Mouse (Mus musculus): ENCODE measurements around the gene Sertad4. TPM values are rescaled to one million over a fixed set of nuclear protein-coding genes. Genes with fewer than 3 reads are reported as not detected.

Sertad4 gene
- polyA plus RNA-seq, 1 experiment from 2014 or later, result 11.5 TPM

DNA sequence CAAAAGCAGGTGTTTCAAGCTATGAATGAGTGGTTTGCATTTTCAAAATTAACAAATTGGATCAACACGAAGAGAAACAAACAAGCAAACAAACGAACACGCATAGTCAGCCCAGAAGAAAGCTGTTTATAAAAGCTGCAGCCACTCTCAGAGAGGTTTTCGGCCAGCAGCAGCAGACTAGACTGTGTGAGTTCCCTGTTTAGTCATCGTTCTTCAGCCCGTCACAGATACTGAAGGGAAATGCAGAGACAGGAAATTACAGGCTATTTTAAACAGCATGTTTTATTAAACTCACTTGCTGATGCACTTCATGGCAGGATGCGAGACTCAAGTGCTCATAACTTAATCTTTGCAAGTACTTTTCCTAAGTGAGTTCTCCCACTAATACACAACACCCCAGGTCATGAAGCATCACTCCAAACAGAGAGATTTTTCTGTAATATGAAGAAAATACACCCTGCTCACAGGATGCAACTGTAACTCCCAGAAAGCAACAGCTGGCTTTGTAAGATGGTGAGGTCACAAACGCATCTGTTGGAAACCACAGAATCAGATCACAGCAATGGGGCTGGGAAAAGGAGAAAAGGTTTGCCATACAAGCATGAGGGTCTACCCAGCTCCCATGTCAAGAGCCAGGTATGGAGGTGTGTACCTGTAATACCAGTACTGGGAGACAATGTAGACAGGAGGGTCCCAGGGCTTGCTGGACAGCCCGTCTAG, 14.3 kb downstream of the Sertad4 start:
- WGBS, result 68% methylated on average over 9 of the region's 9 CpGs
- no peaks in the 10 kb centered on the region for H3K9me3 ChIP-seq
- H3K4me1 ChIP-seq, result no peaks in the 10 kb centered on the region
- H3K36me3 ChIP-seq, result peaks cover 5% of the 10 kb centered on the region
- no peak for DNase-seq (ENCODE audit: low spot score)
- H3K4me3 ChIP-seq, result no peak overlapping the region
- peaks cover 23% of the 10 kb centered on the region for H3K27me3 ChIP-seq (ENCODE audit: insufficient read depth, poor library complexity, severe bottlenecking)
- no peak overlapping the region for H3K27ac ChIP-seq

DNA sequence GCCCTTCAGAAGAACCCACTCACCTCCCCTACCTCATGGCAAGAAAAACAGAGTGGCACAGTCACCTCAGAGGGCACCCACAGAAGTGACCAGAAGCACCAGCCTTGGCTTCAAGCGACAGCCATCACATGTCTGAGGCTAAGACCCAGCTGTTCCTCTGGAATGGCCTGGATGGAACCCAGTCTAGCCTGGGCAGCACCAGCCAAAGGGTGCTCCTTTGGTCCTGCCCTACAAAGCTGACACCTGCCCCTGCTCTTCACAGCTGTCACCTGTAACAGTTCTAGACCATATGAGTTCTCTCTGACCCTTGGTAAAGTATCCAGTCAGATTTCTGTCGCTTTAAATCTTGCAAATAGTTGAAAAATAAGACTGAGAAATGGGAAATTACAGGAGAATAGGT, 14.9 kb downstream of the Sertad4 start:
- peaks cover 29% of the 10 kb centered on the region for H3K27me3 ChIP-seq (ENCODE audit: insufficient read depth, poor library complexity, severe bottlenecking)
- no peak overlapping the region for H3K27ac ChIP-seq
- peaks cover 2% of the 10 kb centered on the region; the same call in 1 of the 2 replicates for H3K36me3 ChIP-seq
- 74% methylated on average over 2 of the region's 2 CpGs for WGBS
- no peak overlapping the region for H3K4me3 ChIP-seq
- DNase-seq (ENCODE audit: low spot score), result no peak
- no peaks in the 10 kb centered on the region for H3K4me1 ChIP-seq
- H3K9me3 ChIP-seq, result no peaks in the 10 kb centered on the region

DNA sequence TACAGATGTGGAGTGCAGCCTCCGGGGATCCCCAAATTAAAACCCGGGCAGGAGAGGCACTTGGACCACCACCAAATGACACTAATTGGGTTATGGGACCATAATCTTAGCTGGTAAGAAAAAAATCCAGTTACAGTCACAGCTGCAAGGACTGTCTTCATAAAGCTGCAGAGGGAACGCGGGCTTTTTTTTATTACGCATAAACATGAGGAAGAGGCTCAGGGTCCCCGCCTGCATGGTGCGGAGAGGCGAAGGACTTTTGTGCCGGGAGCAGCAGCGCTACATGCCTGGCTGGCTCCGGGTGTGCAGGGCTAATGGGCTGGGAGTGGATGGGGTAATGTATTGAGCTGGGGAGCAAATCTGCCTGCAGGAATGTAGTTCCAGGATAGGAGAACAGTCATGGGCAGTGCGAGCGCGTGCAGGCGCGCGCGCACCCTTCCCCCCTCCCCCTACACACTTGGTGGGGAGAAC, 20.3 kb downstream of the Sertad4 start:
- H3K27me3 ChIP-seq (ENCODE audit: insufficient read depth, poor library complexity, severe bottlenecking), result peaks cover 72% of the 10 kb centered on the region

DNA sequence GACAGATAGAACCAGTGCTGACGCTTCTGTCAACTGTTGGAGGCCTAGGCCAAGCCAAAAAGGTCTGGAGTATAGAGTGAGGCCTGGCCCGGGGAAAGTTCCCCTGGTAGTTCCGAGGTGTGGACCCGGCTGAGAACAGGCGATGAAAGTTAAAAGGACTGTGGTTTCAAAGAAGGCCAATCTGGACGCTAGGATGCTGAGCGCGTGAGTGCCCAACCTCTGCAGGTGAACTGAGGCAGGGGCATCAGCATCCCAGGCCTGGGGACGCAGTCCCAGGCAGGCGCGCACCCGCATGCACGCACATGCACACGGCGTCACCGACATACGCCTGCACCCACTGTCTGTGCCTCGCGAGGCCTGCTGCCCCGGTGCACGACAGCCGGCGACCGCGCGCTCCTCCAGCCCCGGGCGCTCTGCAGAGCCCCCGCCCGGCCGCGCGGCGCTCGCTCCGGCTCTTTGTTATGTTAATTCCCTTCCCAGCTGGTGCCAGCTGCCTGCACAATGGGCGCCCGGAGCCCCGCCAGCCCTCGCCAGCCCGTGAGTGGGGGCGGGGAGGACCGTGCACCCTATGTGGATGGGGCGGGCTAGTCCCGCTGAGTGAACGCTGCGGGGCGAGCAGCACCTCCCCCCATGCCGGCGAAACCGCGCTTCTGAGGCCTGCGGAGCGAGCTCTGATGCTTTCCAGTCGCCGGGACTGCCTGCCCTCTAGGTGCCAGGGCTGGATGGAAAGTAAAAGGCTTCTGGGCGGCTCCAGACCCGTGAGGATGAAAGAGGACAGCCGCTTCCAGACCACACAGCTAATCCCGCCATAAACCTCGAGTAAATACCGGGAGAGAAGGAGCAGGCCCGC, 21.0 kb downstream of the Sertad4 start:
- H3K4me3 ChIP-seq, result peak overlapping the region; percentile 70
- no peaks in the 10 kb centered on the region for H3K36me3 ChIP-seq
- peaks cover 37% of the 10 kb centered on the region for H3K4me1 ChIP-seq
- peak; percentile 80 for DNase-seq (ENCODE audit: low spot score)
- peak overlapping the region; percentile 89 for H3K27ac ChIP-seq
- no peaks in the 10 kb centered on the region for H3K9me3 ChIP-seq
- WGBS, result 1% methylated on average over 63 of the region's 63 CpGs
- peaks cover 72% of the 10 kb centered on the region for H3K27me3 ChIP-seq (ENCODE audit: insufficient read depth, poor library complexity, severe bottlenecking)

More for the DNA sequence above, 20.3 kb downstream of the Sertad4 start:
- Histone ChIP-seq H3K9me3 (no peaks in the 10 kb centered on the region), H3K4me3 (peak overlapping the region; percentile 70), H3K27ac (peak overlapping the region; percentile 89), H3K4me1 (peaks cover 35% of the 10 kb centered on the region), H3K36me3 (no peaks in the 10 kb centered on the region)
- WGBS, result 2% methylated on average over 18 of the region's 18 CpGs
- DNase-seq (ENCODE audit: low spot score), result no peak

DNA sequence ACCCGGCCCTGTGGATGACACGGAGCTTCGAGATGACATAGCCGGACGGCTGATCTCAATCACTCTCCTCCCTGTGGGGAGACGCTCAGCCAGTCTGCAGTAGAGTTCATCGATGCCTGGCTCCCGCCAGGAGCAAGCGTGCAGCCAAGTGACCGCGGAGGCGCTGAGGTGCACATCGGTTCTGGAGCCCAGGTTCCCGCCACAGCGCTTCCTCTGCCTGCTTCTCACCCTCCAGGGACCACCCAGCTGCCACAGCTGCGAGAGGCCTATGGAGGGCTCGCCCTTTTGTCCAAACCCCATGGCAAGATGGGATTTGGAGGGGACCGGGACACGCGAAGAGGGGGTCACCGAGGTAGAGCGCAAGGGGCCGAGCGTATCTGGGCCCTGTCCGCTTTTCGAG, 22.0 kb downstream of the Sertad4 start:
- Histone ChIP-seq H3K27ac (peak overlapping the region; percentile 64), H3K36me3 (no peaks in the 10 kb centered on the region), H3K27me3 (ENCODE audit: insufficient read depth, poor library complexity, severe bottlenecking) (peaks cover 72% of the 10 kb centered on the region), H3K4me1 (peaks cover 38% of the 10 kb centered on the region), H3K9me3 (no peaks in the 10 kb centered on the region), H3K4me3 (peak overlapping the region; percentile 41)
- WGBS, result 6% methylated on average over 26 of the region's 26 CpGs
- no peak for DNase-seq (ENCODE audit: low spot score)

DNA sequence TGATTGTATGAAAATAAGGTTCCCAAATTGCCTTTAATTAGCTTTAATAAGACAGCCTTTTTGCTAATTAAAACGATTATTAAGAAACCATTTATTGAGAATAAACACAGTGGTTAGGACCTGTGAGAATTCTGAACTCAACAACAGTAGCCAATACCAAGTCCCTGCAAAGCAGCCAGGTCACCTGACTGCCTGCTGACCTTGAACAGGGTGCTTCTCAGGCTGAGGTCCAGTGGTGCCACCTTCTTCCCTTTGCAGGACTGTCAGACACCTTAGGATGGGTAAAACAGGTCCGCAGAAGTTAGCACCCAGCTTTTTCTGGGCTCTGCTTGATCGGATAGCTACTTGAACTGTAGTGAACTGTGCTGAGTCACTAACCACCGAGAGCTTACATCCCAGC, 22.5 kb downstream of the Sertad4 start:
- Histone ChIP-seq H3K4me3 (peak overlapping the region; percentile 41; the same call in 1 of the 2 replicates), H3K27ac (no peak overlapping the region), H3K9me3 (no peaks in the 10 kb centered on the region), H3K4me1 (peaks cover 39% of the 10 kb centered on the region), H3K27me3 (ENCODE audit: insufficient read depth, poor library complexity, severe bottlenecking) (peaks cover 70% of the 10 kb centered on the region), H3K36me3 (no peaks in the 10 kb centered on the region)
- DNase-seq (ENCODE audit: low spot score), result no peak
- 30% methylated on average over 4 of the region's 4 CpGs for WGBS

DNA sequence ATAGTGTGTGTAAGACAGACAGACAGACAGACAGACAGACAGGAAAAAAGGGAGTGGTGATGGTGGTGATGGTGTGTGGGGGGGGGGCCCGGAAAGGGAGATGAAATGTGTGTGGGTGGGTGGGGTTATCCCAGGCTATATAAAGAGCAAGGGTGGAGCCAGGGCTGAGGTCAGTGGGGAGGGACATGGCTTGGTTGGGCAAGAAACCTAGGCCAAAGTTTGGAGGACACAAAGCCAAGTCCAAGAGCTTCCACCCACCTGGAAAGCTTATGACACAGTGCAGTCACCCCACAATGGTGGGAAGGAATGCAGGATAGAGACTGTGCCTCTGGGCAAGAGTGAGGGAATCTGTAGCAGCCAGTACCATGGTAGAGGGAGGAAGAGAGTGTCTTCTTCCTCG, 23.2 kb downstream of the Sertad4 start:
- Histone ChIP-seq H3K9me3 (no peaks in the 10 kb centered on the region), H3K27ac (no peak overlapping the region), H3K36me3 (no peaks in the 10 kb centered on the region), H3K4me1 (peaks cover 39% of the 10 kb centered on the region), H3K4me3 (no peak overlapping the region), H3K27me3 (ENCODE audit: insufficient read depth, poor library complexity, severe bottlenecking) (peaks cover 63% of the 10 kb centered on the region)
- no peak for DNase-seq (ENCODE audit: low spot score)
- WGBS, result 60% methylated on average over 2 of the region's 2 CpGs

DNA sequence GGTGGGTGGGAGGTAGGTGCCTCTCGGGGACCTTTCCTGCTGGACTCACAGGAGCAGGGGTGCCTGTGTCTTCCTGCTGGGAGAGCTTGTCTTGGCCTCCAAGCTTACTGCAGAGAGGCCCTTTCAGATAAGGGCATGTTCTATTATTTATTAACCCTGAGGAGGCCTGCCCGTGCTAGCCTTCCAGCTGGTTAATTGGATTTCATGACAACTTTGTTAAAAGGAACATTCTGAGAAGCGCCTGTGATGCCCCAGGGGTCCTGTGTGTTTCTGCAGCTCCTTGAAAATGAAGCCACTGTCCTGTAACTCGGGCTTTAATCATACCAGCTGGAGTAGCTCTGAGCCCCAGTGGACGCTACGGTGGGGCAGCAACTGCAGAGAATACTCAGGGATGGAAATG, 25.1 kb downstream of the Sertad4 start:
- WGBS, result 23% methylated on average over 6 of the region's 6 CpGs
- H3K27me3 ChIP-seq (ENCODE audit: insufficient read depth, poor library complexity, severe bottlenecking), result peaks cover 45% of the 10 kb centered on the region
- H3K36me3 ChIP-seq, result no peaks in the 10 kb centered on the region
- H3K4me1 ChIP-seq, result peaks cover 45% of the 10 kb centered on the region
- DNase-seq (ENCODE audit: low spot score), result no peak
- no peaks in the 10 kb centered on the region for H3K9me3 ChIP-seq
- H3K27ac ChIP-seq, result peak overlapping the region; percentile 59; the same call in 1 of the 2 replicates
- H3K4me3 ChIP-seq, result no peak overlapping the region

DNA sequence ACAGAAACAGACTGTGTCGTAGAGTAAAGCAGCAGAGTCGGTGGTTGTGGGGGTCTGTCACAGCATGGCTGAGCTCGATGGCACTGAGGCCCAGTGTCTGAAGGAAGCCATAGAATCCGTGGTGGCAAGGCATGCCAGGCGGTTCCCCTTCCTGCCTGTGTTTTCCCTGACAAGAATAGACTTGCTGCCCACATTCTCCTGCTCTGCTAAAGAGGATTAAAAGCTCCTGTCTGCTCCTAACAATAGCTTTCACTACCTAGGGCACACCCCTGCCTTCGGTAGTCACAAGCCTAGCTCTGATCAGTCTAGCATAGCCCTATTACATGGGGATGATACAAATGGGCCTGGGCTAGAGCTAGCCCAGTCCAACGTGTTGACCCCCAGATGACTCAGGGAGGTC, 26.6 kb downstream of the Sertad4 start:
- no peak for DNase-seq (ENCODE audit: low spot score)
- H3K36me3 ChIP-seq, result no peaks in the 10 kb centered on the region
- no peaks in the 10 kb centered on the region for H3K9me3 ChIP-seq
- peaks cover 31% of the 10 kb centered on the region for H3K4me1 ChIP-seq
- H3K27ac ChIP-seq, result 0 out of 2 replicates have a peak overlapping the region, but pooled peaks have one; percentile 7
- no peak overlapping the region for H3K4me3 ChIP-seq
- peaks cover 30% of the 10 kb centered on the region for H3K27me3 ChIP-seq (ENCODE audit: insufficient read depth, poor library complexity, severe bottlenecking)
- 60% methylated on average over 7 of the region's 7 CpGs for WGBS

DNA sequence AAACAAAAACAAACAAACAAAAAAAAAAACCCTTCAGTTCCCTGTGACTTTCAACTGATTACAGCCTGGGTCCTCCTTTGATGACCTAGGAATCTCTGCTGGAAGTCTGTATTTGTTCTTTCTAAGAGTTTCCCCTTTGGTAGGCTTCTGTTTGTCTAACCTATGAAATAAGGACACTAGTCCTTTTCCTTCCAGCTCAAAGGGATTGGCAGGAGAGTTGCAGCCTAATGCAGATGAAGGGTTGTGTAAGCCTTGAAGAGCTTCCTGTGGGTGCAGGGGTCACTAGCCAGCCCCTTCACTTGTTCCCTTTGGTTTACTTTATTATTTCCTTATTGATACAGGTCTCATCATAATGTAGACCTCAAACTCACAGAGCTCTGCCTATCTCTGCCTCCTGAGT, 27.6 kb downstream of the Sertad4 start:
- H3K4me1 ChIP-seq, result peaks cover 32% of the 10 kb centered on the region
- no peak overlapping the region for H3K4me3 ChIP-seq
- H3K36me3 ChIP-seq, result no peaks in the 10 kb centered on the region
- H3K27me3 ChIP-seq (ENCODE audit: insufficient read depth, poor library complexity, severe bottlenecking), result peaks cover 21% of the 10 kb centered on the region
- DNase-seq (ENCODE audit: low spot score), result no peak
- H3K27ac ChIP-seq, result no peak overlapping the region
- H3K9me3 ChIP-seq, result no peaks in the 10 kb centered on the region

DNA sequence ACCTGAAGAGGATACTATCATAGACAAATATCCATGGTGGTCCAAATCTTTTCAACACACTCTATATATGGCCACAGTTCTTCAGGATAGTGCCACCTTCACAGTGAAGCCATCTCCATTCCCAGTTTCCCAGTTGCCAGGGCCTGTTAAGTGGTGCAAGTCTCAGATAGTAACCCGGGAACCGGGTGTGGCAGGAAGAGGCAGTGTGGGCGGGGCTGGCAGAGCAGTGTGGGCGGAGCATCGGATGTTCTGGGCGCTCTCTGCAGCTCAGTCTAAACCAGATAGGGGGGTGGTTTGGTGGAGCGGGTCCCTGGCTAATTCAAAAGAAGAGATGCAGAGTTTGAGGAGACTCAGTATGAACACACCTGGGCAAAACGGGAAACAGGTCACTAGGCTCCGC, 29.8 kb downstream of the Sertad4 start:
- DNase-seq (ENCODE audit: low spot score), result no peak
- no peaks in the 10 kb centered on the region for H3K9me3 ChIP-seq
- no peaks in the 10 kb centered on the region for H3K36me3 ChIP-seq
- H3K27me3 ChIP-seq (ENCODE audit: insufficient read depth, poor library complexity, severe bottlenecking), result no peaks in the 10 kb centered on the region
- no peak overlapping the region for H3K27ac ChIP-seq
- peaks cover 33% of the 10 kb centered on the region for H3K4me1 ChIP-seq
- no peak overlapping the region for H3K4me3 ChIP-seq
- 20% methylated on average over 9 of the region's 9 CpGs for WGBS

DNA sequence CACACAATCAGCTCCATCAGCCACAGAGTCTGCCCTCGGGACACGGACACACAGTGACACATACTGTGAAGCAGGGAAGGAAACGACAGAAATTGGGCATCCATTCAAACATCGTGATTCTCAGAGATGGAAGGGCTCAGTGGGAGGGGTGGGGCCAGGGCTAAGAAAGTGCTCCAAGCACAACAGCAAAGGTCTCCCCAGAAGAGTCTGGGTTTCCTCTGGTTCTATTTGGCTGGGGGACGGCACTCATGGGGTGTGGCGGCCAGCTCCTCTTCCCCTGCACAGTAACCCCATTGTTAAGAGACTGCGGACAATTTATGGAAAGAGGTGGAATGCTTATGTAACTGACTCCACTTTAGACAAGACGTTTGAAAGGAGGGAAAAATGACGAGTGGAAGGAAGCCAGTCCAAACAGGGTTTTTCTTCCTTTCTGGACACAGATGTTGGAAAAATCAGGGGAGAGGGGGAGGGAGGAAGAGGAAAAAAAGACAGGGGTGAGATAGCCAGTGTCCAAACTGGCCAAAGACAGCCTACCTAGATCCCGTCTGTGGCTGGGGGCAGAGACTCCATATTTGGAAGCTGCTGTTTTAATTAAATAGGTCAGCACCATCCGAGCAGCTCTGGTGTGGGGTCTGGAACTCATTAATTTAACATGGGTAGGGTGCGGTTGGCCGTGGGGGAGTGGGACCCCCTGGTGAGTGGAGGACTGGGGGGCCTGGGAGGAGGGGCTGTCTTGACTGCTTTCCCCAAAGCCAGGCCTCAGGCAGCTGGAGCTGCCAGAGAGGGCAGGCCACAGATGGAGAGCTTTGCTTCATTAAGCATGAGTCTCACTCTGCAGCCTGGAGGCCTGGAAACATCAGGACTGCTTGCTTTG, 32.7 kb downstream of the Sertad4 start:
- DNase-seq (ENCODE audit: low spot score), result no peak
- Histone ChIP-seq H3K4me1 (peaks cover 24% of the 10 kb centered on the region), H3K9me3 (no peaks in the 10 kb centered on the region), H3K4me3 (no peak overlapping the region), H3K27me3 (ENCODE audit: insufficient read depth, poor library complexity, severe bottlenecking) (no peaks in the 10 kb centered on the region), H3K27ac (peak overlapping the region; percentile 83), H3K36me3 (no peaks in the 10 kb centered on the region)
- WGBS, result 30% methylated on average over 13 of the region's 13 CpGs
